Comparison of ENCODE assay signal across 18 mouse cellular contexts in the genomic region with DNA sequence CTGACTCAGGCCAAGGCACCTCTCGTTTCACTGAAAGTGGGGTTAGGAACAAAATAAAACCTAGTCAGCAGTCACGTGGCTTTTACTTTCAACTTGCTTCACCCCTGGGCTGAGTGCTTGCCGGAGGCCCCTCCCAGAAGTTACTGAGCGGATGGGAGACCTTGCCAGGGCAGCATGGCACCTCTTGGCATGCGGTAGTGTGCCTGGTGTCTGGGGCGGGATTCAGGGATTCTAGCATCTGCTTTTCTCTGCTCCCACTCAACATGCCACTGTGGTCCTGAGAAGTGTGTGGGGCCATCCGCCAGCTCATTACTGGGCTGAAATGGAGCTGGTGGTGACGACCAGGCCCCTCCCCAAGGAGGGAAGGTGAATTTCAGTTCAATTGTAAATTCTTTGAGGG. TPM values are rescaled to one million over a fixed set of nuclear protein-coding genes. Genes with fewer than 3 reads are reported as not detected.
A peak's percentile ranks its signal among the peaks of the same experiment; 100 is the strongest.
DNase-seq lines count a peak whose midpoint lies in the region; ATAC-seq and TF ChIP-seq lines count a peak whose summit lies in the region.
"Had no signal": no experiment of that assay in that cellular context is flagged by ENCODE, and none has a peak within 500 bp of the region (broad histone marks: within the 10 kb centered on the region; RNA-seq: fewer than 3 reads in every experiment).

No protein-coding gene starts in this region.

- no peaks in the 10 kb centered on the region for H3K27me3 ChIP-seq in cerebellum, adult 2 months (ENCODE audit: control insufficient read depth, insufficient read depth, low read length)
- H3K27me3 ChIP-seq in stomach, embryonic 15.5 days (replicated peaks), result no peaks in the 10 kb centered on the region
- H3K27me3 ChIP-seq: CH12.LX; heart, embryonic 12.5 days; hindbrain, embryonic 12.5 days; liver, embryonic 13.5 days; Patski had no signal

- no peak overlapping the region for H3K4me3 ChIP-seq in cerebellum, adult 2 months (replicated peaks; ENCODE audit: insufficient read depth, low read depth, low read length)
- H3K4me3 ChIP-seq in gastrocnemius, adult 2 months, result no peak overlapping the region
- H3K4me3 ChIP-seq in stomach, embryonic 15.5 days (replicated peaks), result no peak overlapping the region
- H3K4me3 ChIP-seq: erythroblast, embryonic 14.5 days; heart, embryonic 12.5 days; hindbrain, embryonic 12.5 days; liver, embryonic 13.5 days; midbrain, embryonic 10.5 days; myocyte had no signal

- no peak for ATAC-seq in stomach, embryonic 15.5 days (ENCODE audit: insufficient read depth, low FRiP score, low read depth)
- ATAC-seq: Patski had no signal

- peak; percentile 47 to 52 for DNase-seq in cerebellum, adult 2 months
- no peak for DNase-seq in cerebellum, adult 8-10 months
- no peak for DNase-seq in gastrocnemius, adult 2 months
- no peak for DNase-seq in gastrocnemius, postnatal 10 days
- peak; percentile 61 for DNase-seq in left cerebral cortex, postnatal 4 days
- no peak for DNase-seq in left cerebral cortex, adult 8-10 months (ENCODE audit: low spot score in 2 of 2)
- DNase-seq in spleen, postnatal 36 days (ENCODE audit: low spot score in 2 of 2), result no peak
- DNase-seq: liver, embryonic 13.5 days; lung, postnatal 14 days; thymus, postnatal 25 days had no signal

- intact Hi-C loops in gastrocnemius, adult 2 months (cut with DNase I), result loop anchor here (5.0 kb wide), 1 partner anchor 45 kb away; a partner anchor contains a TSS
- intact Hi-C loops in left cerebral cortex, postnatal 4 days (cut with DNase I), result loop anchor here (5.0 kb wide), 1 partner anchor 45 kb away; a partner anchor contains a TSS

- no peak for TF ChIP-seq POLR2A in cerebellum, adult 2 months (IDR thresholded peaks at IDR 0.05; ENCODE audit: borderline replicate concordance, insufficient read depth, low read length)

- H3K27ac ChIP-seq in cerebellum, adult 2 months (ENCODE audit: insufficient read depth, low read length), result no peak overlapping the region
- peak overlapping the region; percentile 1; the same call in 1 of the 2 replicates for H3K27ac ChIP-seq in gastrocnemius, adult 2 months
- peak overlapping the region; percentile 68 for H3K27ac ChIP-seq in stomach, embryonic 15.5 days
- H3K27ac ChIP-seq: hindbrain, embryonic 12.5 days; liver, embryonic 13.5 days; midbrain, embryonic 10.5 days had no signal

- H3K36me3 ChIP-seq in stomach, embryonic 15.5 days, result 0 out of 2 replicates have a peak, but pooled peaks cover 13% of the 10 kb centered on the region
- H3K36me3 ChIP-seq: liver, embryonic 13.5 days had no signal

- no peaks in the 10 kb centered on the region for H3K9me3 ChIP-seq in stomach, embryonic 15.5 days
- H3K9me3 ChIP-seq: heart, embryonic 12.5 days; hindbrain, embryonic 12.5 days; liver, embryonic 13.5 days; midbrain, embryonic 10.5 days had no signal

- peaks cover 18% of the 10 kb centered on the region for H3K4me1 ChIP-seq in cerebellum, adult 2 months (ENCODE audit: control insufficient read depth, insufficient read depth, low read length)
- peaks cover 20% of the 10 kb centered on the region for H3K4me1 ChIP-seq in stomach, embryonic 15.5 days
- H3K4me1 ChIP-seq: liver, embryonic 13.5 days had no signal

- no peak for TF ChIP-seq CTCF in cerebellum, adult 2 months (IDR thresholded peaks at IDR 0.05; ENCODE audit: borderline replicate concordance, insufficient read depth, low read depth, low read length)
- TF ChIP-seq CTCF in gastrocnemius, adult 2 months (IDR thresholded peaks at IDR 0.05), result no peak

- no peak overlapping the region for H3K4me2 ChIP-seq in stomach, embryonic 15.5 days
- H3K4me2 ChIP-seq: heart, embryonic 12.5 days; hindbrain, embryonic 12.5 days; liver, embryonic 13.5 days had no signal

- H3K9ac ChIP-seq in stomach, embryonic 15.5 days, result no peak overlapping the region
- H3K9ac ChIP-seq: heart, embryonic 12.5 days; hindbrain, embryonic 12.5 days; liver, embryonic 13.5 days had no signal

- 33% methylated on average over 8 of the region's 8 CpGs for WGBS in cerebellum, adult 2 months
- 84% methylated on average over 8 of the region's 8 CpGs for WGBS in stomach, embryonic 15.5 days

RNA-seq across cellular contexts. Expression of a gene that starts 47.4 kb away (rescaled TPM):
- polyA plus RNA-seq in cerebellum, adult 2 months (2012; rRNA removed), result 29.1 and 29.5 TPM in 2 replicates
- total RNA-seq in gastrocnemius, adult 2 months (2021), result 1 to 10 TPM; 8.9 to 9.5 TPM
- 10 to 100 TPM; 34.2 to 38.3 TPM for total RNA-seq in gastrocnemius, postnatal 10 days (2021)
- total RNA-seq in left cerebral cortex, postnatal 4 days (2021), result 10 to 100 TPM; 56.5 to 60.8 TPM
- 10 to 100 TPM; 31.1 to 36.5 (median 32.2) TPM for total RNA-seq in left cerebral cortex, adult 8-10 months (2022)
- 39.8 and 39.9 TPM in 2 replicates for polyA plus RNA-seq in stomach, embryonic 15.5 days (2015; fragmentation: Nextera tagmentation; extraction: Ambion mirVana)
- total RNA-seq: CH12.LX had no signal

RNA-seq across cellular contexts. Expression of a gene that starts 57.2 kb away (rescaled TPM):
- 33.1 and 33.8 TPM in 2 replicates for polyA plus RNA-seq in cerebellum, adult 2 months (2012; rRNA removed)
- 10 to 100 TPM; 14.6 to 25.8 TPM for total RNA-seq in gastrocnemius, adult 2 months (2021)
- total RNA-seq in gastrocnemius, postnatal 10 days (2021), result 10 to 100 TPM; 17.3 to 17.5 TPM
- total RNA-seq in left cerebral cortex, postnatal 4 days (2021), result 10 to 100 TPM; 21.0 to 23.6 TPM
- 10 to 100 TPM; 20.1 to 23.6 (median 22.1) TPM for total RNA-seq in left cerebral cortex, adult 8-10 months (2022)
- polyA plus RNA-seq in stomach, embryonic 15.5 days (2015; fragmentation: Nextera tagmentation; extraction: Ambion mirVana), result 13.0 and 13.6 TPM in 2 replicates

Comparison
In these comparisons a context has a peak if more than half of its experiments do, and no peak if none do; other contexts are left out.
1. DNase-seq: peak in cerebellum, adult 2 months (2 of 2) and left cerebral cortex, postnatal 4 days (single experiment); none in cerebellum, adult 8-10 months (single experiment), gastrocnemius, adult 2 months (single experiment), gastrocnemius, postnatal 10 days (single experiment), left cerebral cortex, adult 8-10 months (0 of 2) and spleen, postnatal 36 days (0 of 2).